Mouse (Mus musculus): ENCODE measurements around the gene Pkib. TPM values are rescaled to one million over a fixed set of nuclear protein-coding genes. Genes with fewer than 3 reads are reported as not detected.

Gene Pkib
- polyA plus RNA-seq (2014; fragmentation: Nextera tagmentation; extraction: Ambion mirVana): 1.2 and 1.5 TPM in 2 replicates

DNA sequence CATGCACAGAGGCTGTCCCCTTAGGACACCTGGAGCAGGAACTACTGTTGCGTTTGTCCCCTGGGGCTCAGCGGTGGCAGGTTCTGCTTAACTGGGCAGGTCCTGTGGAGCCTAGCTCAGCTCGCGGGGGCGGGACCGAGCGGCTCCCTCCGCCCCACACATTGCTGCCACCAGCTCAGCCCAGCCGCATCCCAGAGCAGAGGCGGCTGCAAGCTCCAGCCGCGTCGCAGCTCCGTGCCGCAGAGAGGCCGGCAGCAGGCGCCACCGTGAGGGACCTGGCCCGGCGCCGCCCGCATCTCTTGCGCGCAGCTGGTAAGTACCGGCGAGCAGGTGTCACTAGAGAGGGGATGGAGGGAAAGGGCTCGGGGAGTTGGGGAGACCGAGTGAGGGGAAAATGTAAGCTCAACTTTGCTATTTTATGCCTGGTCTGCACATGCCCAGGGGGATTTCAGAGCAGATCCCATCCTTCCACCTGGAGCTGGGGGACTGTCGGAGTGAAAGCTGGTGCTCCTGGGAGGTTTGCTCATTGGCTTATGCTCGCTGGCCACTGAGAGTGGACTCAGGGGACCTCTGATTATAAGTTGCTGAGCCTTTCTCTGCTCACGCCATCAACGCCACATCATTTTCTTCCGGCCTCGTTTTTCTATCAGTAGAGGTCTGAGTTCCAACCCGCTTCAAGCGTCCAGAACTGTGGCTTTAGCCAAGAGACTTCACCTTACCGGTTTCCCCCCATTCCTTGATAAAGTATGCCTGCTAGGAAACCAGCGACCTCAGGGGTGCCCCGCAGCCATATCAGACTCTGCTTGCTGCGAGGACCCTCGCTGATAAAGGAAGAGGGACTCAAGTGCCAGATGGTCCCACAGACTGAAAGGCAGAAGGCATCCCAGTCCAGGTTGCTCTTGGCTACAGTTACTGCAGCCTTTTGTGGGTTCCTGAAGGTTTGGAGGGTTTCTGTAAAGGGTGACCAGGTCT is at the start of gene Pkib:
TSS of gene Pkib (plus strand) at position 86 of the 972 bp plus-strand sequence.
- Histone ChIP-seq H3K27ac (replicated peaks; ENCODE audit: low read depth, low read length) (no peak within 1 kb of the TSS), H3K9ac (ENCODE audit: low read depth, low read length) (peak within 1 kb of the TSS; percentile 45), H3K36me3 (ENCODE audit: control insufficient read depth, insufficient read depth, low read length) (no peaks in the 10 kb centered on the region), H3K27me3 (replicated peaks; ENCODE audit: control insufficient read depth, insufficient read depth, low read length) (peaks cover 18% of the 10 kb centered on the region), H3K4me3 (ENCODE audit: low read depth, low read length) (peak within 1 kb of the TSS; percentile 39), H3K4me1 (ENCODE audit: control insufficient read depth, insufficient read depth, low read length) (peaks cover 5% of the 10 kb centered on the region; the same call in 1 of the 2 replicates), H3K9me3 (ENCODE audit: control insufficient read depth, low read length) (no peaks in the 10 kb centered on the region), H3K4me2 (ENCODE audit: low read depth, low read length) (peak within 1 kb of the TSS; percentile 67)
- peak; percentile 61 for DNase-seq (ENCODE audit: low spot score)
- peak; percentile 96 for ATAC-seq (ENCODE audit: low read depth)
- 5% methylated on average over 26 of the region's 41 CpGs for WGBS

DNA sequence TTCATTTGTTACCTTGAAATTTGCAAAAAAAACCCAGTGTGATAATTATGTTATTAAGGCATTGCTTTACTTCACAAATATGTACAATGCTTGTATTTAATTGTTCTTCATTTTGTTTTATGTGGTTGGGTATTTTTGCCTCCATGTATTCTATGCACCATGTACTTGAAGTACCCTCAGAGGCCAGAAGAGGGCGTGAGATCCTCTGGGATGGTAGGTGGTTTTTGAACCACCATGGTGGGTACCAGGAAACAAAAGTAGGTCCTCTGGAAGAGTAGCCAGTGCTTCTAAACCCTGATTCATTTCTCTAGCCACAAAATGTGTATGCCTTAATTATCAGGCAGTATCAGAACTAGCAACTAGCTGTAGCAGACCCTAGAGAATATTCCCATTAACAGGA is 47.9 kb upstream of the Pkib start:
- Histone ChIP-seq H3K4me2 (ENCODE audit: low read depth, low read length) (no peak overlapping the region), H3K27ac (replicated peaks; ENCODE audit: low read depth, low read length) (no peak overlapping the region), H3K9ac (ENCODE audit: low read depth, low read length) (no peak overlapping the region), H3K27me3 (replicated peaks; ENCODE audit: control insufficient read depth, insufficient read depth, low read length) (no peaks in the 10 kb centered on the region), H3K4me3 (ENCODE audit: low read depth, low read length) (no peak overlapping the region), H3K9me3 (ENCODE audit: control insufficient read depth, low read length) (no peaks in the 10 kb centered on the region), H3K36me3 (ENCODE audit: control insufficient read depth, insufficient read depth, low read length) (no peaks in the 10 kb centered on the region), H3K4me1 (ENCODE audit: control insufficient read depth, insufficient read depth, low read length) (no peaks in the 10 kb centered on the region)
- DNase-seq (ENCODE audit: low spot score): no peak
- ATAC-seq (ENCODE audit: low read depth): no peak
- 34% methylated on average over 1 of the region's 1 CpGs for WGBS

DNA sequence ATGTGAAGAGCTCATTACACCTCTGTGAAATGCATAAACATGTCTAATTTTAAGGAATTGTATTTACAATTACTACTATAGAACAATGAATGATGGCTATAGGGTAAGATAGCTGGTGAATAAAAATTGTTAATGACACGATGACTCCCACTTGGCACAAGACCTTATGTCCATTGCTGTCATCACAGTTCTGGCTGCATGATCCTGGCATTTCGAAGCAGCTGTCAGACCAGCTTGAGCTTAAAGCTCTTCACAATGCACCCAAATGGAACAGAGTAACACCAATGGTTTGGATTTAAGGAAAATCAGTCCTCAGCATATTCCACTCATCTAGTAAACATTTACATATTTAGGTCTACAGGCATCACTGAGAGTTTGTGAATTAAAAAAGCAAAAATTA is 37.5 kb upstream of the Pkib start:
- Histone ChIP-seq H3K36me3 (ENCODE audit: control insufficient read depth, insufficient read depth, low read length) (no peaks in the 10 kb centered on the region), H3K4me2 (ENCODE audit: low read depth, low read length) (no peak overlapping the region), H3K27ac (replicated peaks; ENCODE audit: low read depth, low read length) (no peak overlapping the region), H3K9ac (ENCODE audit: low read depth, low read length) (no peak overlapping the region), H3K4me1 (ENCODE audit: control insufficient read depth, insufficient read depth, low read length) (no peaks in the 10 kb centered on the region), H3K9me3 (ENCODE audit: control insufficient read depth, low read length) (no peaks in the 10 kb centered on the region), H3K4me3 (ENCODE audit: low read depth, low read length) (no peak overlapping the region), H3K27me3 (replicated peaks; ENCODE audit: control insufficient read depth, insufficient read depth, low read length) (no peaks in the 10 kb centered on the region)
- DNase-seq (ENCODE audit: low spot score) (no peak), ATAC-seq (ENCODE audit: low read depth) (no peak)
- WGBS: 74% methylated on average over 2 of the region's 2 CpGs

DNA sequence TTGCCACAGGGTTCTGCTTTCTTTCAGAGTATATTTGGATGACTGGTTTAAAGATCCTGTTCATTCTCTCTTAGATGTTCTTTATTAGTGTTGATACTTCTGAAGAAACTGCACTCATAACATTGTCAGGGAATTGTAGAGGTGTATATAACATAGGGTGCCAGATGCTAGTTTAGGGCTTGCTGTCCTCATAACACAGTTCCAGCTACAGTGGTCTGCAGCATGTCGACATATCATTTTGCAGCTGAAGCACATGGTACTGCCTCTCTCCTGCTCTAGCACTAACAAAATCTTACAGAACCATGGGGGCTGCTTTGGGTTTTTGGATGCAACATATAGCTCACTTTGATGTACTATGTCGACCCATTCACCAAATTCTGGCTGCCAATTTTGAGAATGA is 34.6 kb upstream of the Pkib start:
- H3K9ac ChIP-seq (ENCODE audit: low read depth, low read length): no peak overlapping the region

DNA sequence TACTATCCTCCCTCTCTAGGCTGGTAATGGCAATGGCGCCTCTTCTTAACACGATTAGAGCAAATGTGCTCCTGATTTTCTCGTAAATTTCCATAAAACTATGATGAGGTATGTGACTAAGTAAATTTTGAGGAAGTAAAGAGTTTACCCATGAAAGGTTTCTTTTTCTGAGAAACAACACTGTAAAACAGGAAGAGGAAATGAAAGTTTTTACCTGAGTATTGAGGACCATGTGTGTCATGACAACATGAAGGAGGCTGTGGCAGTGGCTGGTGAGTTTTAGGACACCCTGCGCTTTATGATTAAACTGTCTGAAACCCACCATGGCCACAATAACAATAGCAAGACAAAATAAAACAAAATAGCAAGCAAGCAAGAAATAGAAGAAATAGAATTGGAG is 28.8 kb upstream of the Pkib start:
- Histone ChIP-seq H3K36me3 (ENCODE audit: control insufficient read depth, insufficient read depth, low read length) (no peaks in the 10 kb centered on the region), H3K27me3 (replicated peaks; ENCODE audit: control insufficient read depth, insufficient read depth, low read length) (no peaks in the 10 kb centered on the region), H3K4me1 (ENCODE audit: control insufficient read depth, insufficient read depth, low read length) (no peaks in the 10 kb centered on the region), H3K4me2 (ENCODE audit: low read depth, low read length) (no peak overlapping the region), H3K4me3 (ENCODE audit: low read depth, low read length) (no peak overlapping the region), H3K9ac (ENCODE audit: low read depth, low read length) (no peak overlapping the region), H3K9me3 (ENCODE audit: control insufficient read depth, low read length) (no peaks in the 10 kb centered on the region), H3K27ac (replicated peaks; ENCODE audit: low read depth, low read length) (no peak overlapping the region)
- DNase-seq (ENCODE audit: low spot score) (no peak), ATAC-seq (ENCODE audit: low read depth) (no peak)
- 90% methylated on average over 4 of the region's 4 CpGs for WGBS

More for the DNA sequence above, 34.6 kb upstream of the Pkib start:
- 68% methylated on average over 2 of the region's 2 CpGs for WGBS
- Histone ChIP-seq H3K4me1 (ENCODE audit: control insufficient read depth, insufficient read depth, low read length) (no peaks in the 10 kb centered on the region), H3K36me3 (ENCODE audit: control insufficient read depth, insufficient read depth, low read length) (no peaks in the 10 kb centered on the region), H3K9me3 (ENCODE audit: control insufficient read depth, low read length) (no peaks in the 10 kb centered on the region), H3K4me2 (ENCODE audit: low read depth, low read length) (no peak overlapping the region), H3K27ac (replicated peaks; ENCODE audit: low read depth, low read length) (no peak overlapping the region), H3K4me3 (ENCODE audit: low read depth, low read length) (no peak overlapping the region), H3K27me3 (replicated peaks; ENCODE audit: control insufficient read depth, insufficient read depth, low read length) (no peaks in the 10 kb centered on the region)
- ATAC-seq (ENCODE audit: low read depth) (no peak), DNase-seq (ENCODE audit: low spot score) (no peak)

DNA sequence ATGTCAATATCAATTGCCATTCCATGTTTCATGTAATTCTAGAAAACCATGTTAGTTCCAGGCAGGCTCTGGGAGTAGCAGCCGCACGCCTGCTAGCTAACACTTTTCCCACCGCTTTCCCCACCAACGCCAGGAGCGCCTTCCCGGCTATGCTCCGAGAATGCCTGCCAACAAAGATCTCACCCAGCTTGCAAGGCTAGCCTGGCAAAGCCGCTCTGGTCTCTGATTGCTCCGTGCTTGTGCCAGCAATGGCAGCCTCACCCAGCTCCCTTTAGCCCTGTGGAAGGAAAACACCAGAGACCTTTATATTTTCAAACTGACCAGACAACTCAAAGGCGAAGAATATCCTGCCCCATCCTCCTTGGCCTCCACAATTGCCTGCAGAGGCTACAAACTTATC is 8.5 kb upstream of the Pkib start:
- Histone ChIP-seq H3K27me3 (replicated peaks; ENCODE audit: control insufficient read depth, insufficient read depth, low read length) (no peaks in the 10 kb centered on the region), H3K36me3 (ENCODE audit: control insufficient read depth, insufficient read depth, low read length) (no peaks in the 10 kb centered on the region), H3K9me3 (ENCODE audit: control insufficient read depth, low read length) (no peaks in the 10 kb centered on the region), H3K27ac (replicated peaks; ENCODE audit: low read depth, low read length) (no peak overlapping the region), H3K4me2 (ENCODE audit: low read depth, low read length) (no peak overlapping the region), H3K4me1 (ENCODE audit: control insufficient read depth, insufficient read depth, low read length) (no peaks in the 10 kb centered on the region), H3K4me3 (ENCODE audit: low read depth, low read length) (no peak overlapping the region), H3K9ac (ENCODE audit: low read depth, low read length) (no peak overlapping the region)
- peak; percentile 12 for DNase-seq (ENCODE audit: low spot score)
- no peak for ATAC-seq (ENCODE audit: low read depth)
- WGBS: 79% methylated on average over 10 of the region's 10 CpGs

DNA sequence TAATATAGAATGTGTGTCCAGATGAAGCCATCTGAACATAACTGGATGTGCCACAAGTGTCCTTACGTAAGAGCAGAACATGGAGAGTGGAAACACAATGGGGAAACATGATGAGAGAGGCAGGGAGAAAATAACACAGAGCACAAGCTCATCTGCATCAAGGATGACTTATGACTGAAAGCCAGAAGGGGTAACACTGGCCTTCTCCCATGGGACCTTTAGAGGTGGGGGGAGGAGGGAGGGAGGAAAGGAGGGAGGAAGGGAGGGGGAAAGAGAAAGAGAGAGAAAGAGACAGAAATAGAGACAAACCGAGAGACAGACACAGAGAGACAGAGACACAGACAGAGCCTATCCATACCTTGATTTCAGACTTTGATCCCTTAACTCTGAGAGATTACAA is 4.0 kb upstream of the Pkib start:
- Histone ChIP-seq H3K4me2 (ENCODE audit: low read depth, low read length) (no peak overlapping the region), H3K9me3 (ENCODE audit: control insufficient read depth, low read length) (no peaks in the 10 kb centered on the region), H3K4me3 (ENCODE audit: low read depth, low read length) (no peak overlapping the region), H3K4me1 (ENCODE audit: control insufficient read depth, insufficient read depth, low read length) (peaks cover 5% of the 10 kb centered on the region; the same call in 1 of the 2 replicates), H3K36me3 (ENCODE audit: control insufficient read depth, insufficient read depth, low read length) (no peaks in the 10 kb centered on the region), H3K27me3 (replicated peaks; ENCODE audit: control insufficient read depth, insufficient read depth, low read length) (peaks cover 13% of the 10 kb centered on the region), H3K9ac (ENCODE audit: low read depth, low read length) (no peak overlapping the region), H3K27ac (replicated peaks; ENCODE audit: low read depth, low read length) (no peak overlapping the region)
- DNase-seq (ENCODE audit: low spot score) (no peak), ATAC-seq (ENCODE audit: low read depth) (no peak)
- WGBS: 86% methylated on average over 2 of the region's 2 CpGs

DNA sequence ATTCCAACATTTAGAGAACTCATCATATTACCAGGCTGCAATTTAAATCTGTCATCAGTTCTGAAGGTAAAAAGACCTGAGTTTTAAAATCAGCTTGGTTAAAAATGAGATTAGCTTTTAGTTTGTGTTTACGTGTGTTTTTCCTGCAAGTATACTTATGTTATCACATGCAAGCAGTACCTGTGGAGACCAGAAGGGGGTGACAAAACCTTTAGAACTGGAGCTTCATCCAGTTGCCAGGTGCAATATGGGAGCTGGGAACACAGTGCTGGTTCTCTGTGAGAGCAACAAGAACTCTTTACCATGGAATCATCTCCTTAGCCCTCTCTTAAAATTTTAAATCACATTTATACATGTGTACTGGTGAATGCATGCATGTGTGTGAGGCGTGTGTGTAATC is 1.2 kb upstream of the Pkib start:
- Histone ChIP-seq H3K9ac (ENCODE audit: low read depth, low read length) (no peak overlapping the region), H3K27me3 (replicated peaks; ENCODE audit: control insufficient read depth, insufficient read depth, low read length) (peaks cover 18% of the 10 kb centered on the region), H3K4me1 (ENCODE audit: control insufficient read depth, insufficient read depth, low read length) (peaks cover 5% of the 10 kb centered on the region; the same call in 1 of the 2 replicates), H3K4me3 (ENCODE audit: low read depth, low read length) (no peak overlapping the region), H3K36me3 (ENCODE audit: control insufficient read depth, insufficient read depth, low read length) (no peaks in the 10 kb centered on the region), H3K9me3 (ENCODE audit: control insufficient read depth, low read length) (no peaks in the 10 kb centered on the region), H3K27ac (replicated peaks; ENCODE audit: low read depth, low read length) (no peak overlapping the region), H3K4me2 (ENCODE audit: low read depth, low read length) (no peak overlapping the region)
- WGBS: 97% methylated on average over 2 of the region's 2 CpGs
- DNase-seq (ENCODE audit: low spot score) (no peak), ATAC-seq (ENCODE audit: low read depth) (no peak)

DNA sequence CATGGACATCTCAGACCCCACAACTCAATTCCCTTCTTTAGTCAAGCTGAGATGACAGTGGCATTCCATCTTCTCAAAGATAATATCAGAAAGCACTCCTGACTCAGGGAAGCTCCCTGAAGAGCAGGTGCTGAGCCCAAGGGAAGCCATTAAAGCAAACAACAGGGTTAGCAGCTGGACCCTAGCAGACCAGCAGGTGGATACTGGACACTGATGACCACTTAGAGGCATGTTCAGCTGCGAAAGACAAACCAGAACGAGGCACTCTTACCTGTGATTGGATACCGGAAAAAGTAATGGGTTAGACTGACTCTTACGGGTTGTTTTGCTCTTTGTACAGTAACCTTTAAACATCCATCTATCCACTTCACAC is 1.1 kb downstream of the Pkib start:
- WGBS: 65% methylated on average over 4 of the region's 4 CpGs
- H3K4me3 ChIP-seq (ENCODE audit: low read depth, low read length): no peak overlapping the region
- peaks cover 18% of the 10 kb centered on the region for H3K27me3 ChIP-seq (replicated peaks; ENCODE audit: control insufficient read depth, insufficient read depth, low read length)
- no peak overlapping the region for H3K27ac ChIP-seq (replicated peaks; ENCODE audit: low read depth, low read length)
- peaks cover 5% of the 10 kb centered on the region; the same call in 1 of the 2 replicates for H3K4me1 ChIP-seq (ENCODE audit: control insufficient read depth, insufficient read depth, low read length)
- H3K36me3 ChIP-seq (ENCODE audit: control insufficient read depth, insufficient read depth, low read length): no peaks in the 10 kb centered on the region
- H3K9ac ChIP-seq (ENCODE audit: low read depth, low read length): no peak overlapping the region
- H3K4me2 ChIP-seq (ENCODE audit: low read depth, low read length): peak overlapping the region; percentile 67; the same call in 1 of the 2 replicates
- H3K9me3 ChIP-seq (ENCODE audit: control insufficient read depth, low read length): no peaks in the 10 kb centered on the region
- DNase-seq (ENCODE audit: low spot score): no peak
- no peak for ATAC-seq (ENCODE audit: low read depth)

Data from embryonic facial prominence, embryonic 14.5 days (tissue).